Mouse (Mus musculus) cortical plate, adult 2 months (tissue): ENCODE measurements around the gene Slc30a9.

ENCODE experiments used
- CTCF ChIP-seq: fragments of 200-500 bp; IDR thresholded peaks from 2 replicates; pipeline ENCODE4 v1.5.1; 2011; ENCODE audit warnings: mild to moderate bottlenecking, control low read depth, low read length; ENCODE audit not compliant: insufficient read depth; ENCODE audit errors: extremely low read depth
- POLR2A ChIP-seq: fragments of 200-500 bp; IDR thresholded peaks from 2 replicates; pipeline ENCODE4 v1.6.1; 2011; ENCODE audit warnings: mild to moderate bottlenecking, low read length, control low read depth; ENCODE audit not compliant: insufficient read depth; ENCODE audit errors: extremely low read depth

DNA sequence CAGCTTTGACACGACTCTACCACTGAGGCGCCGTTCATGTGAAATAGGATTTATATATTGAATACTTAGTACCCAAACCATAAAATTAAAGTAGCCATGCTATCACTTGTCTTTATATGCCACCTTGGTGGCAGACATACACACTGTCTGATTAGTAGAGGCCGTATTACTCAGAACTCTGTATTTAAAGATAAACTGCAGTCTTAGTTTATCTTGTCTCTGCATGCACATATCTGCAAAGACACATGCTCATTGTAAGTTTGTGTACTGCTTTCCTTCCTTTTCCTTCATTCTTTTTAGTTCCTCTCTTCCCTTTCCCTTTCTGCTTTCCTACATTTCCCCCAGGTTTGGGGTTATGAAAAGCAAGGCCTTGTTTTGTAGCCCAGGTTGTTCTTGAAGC is 26.4 kb upstream of the Slc30a9 start:
- TF ChIP-seq POLR2A (no peak), CTCF (no peak)
